Mouse (Mus musculus) frontal cortex, postnatal 10 days (tissue): ENCODE measurements around the gene Rbpj.
"Not testable (repeated sequence)": the region's sequence is repeated elsewhere in the genome, so short reads cannot be mapped to it uniquely, and the experiment has no call there.

Experiments used
- DNase-seq, 2 experiments: peaks; one replicate each; pipeline ENCODE4 v3.0.0; 2022; ENCODE audit warnings: low spot score in 2 of 2, mixed read lengths in 1 of 2

Gene Rbpj

DNA sequence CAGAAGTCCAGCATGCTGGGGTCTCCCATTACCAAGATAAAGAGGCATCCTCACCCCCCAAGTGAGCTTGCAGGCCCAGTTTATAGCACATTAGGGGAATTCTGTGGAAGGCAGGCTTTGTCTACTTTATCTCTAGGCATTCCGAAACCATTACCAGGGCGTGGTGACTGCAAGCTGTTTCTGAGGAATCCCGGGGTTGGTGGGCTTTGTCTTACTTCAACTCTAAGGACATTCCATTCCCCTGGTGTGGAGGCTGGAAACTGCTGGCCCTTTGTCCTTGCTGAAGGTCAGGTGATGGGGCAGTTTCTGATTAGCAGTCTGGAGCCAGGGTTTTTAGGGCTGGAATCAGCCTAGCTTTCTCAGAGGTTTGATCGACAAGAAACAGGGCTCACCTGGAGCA, 205.6 kb downstream of the Rbpj start:
- no peak for DNase-seq

DNA sequence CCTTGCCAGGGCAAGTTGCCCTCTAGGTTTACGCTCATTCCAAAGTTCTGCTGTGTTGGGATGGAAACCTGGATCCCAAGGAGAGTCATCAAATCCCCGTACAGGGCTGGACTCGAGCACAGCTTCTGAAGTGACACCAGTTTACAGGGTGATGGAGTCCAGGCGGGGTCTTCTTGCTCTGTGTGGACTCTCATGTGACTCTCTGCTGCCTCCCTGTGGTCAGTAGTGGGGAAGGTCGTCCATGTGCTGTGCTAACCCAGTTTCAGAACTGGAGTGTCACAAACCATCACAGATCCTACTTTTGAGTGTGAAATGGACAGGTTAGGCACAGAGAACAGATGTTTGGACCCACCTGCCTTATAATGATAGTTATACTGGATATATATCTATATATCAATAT, 206.4 kb downstream of the Rbpj start:
- peak in 1 of 2 experiments; percentile 63 for DNase-seq

DNA sequence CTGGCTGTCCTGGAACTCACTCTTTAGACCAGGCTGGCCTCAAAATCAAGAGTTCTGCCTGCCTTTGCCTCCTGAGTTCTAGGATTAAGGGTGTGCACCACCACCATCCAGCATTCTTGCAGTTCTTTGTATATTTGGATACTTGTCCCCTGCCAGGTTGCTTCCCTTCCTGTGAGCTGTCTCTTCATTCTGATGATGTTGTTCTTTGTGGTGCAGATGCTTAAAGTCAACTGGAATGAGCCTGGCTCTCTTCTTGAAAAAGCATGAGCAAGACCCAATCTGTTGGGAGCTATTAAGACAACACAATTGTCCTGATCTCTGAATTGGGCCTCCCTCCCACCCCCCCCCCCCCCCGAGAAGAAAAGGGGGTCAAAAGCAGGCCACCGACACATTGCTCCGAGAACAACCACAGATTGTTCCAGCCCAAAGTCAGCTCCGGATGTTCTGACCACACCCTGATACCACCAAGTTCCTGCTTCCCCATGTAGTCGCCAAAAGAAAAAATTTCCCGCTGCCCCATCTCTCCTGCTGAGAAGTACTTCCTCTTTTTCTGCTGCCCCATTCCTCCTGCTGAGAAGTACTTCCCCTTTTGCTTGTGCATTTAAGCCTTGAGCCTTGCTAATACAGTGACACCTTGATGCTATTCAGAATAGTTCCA, 207.7 kb downstream of the Rbpj start:
- DNase-seq, result not testable (repeated sequence)

DNA sequence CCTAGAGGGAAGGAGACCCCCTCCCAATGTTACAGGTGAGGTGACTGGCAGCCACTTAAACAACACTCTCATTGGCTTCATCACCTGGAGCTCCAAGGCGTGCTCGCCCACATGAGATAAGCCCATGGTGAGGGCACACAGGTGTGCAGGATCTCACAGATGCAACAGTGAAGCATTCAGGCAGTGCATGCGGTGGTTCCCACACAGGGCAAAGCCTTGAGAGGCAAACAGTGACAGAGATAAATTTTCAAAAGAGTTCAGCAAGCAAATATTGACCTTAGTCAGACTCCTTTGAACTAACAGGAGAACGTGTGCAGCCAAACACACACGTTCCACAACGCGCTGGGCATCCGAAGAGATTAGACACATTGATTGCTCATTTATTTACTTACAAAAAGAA, 210.7 kb downstream of the Rbpj start:
- no peak for DNase-seq

DNA sequence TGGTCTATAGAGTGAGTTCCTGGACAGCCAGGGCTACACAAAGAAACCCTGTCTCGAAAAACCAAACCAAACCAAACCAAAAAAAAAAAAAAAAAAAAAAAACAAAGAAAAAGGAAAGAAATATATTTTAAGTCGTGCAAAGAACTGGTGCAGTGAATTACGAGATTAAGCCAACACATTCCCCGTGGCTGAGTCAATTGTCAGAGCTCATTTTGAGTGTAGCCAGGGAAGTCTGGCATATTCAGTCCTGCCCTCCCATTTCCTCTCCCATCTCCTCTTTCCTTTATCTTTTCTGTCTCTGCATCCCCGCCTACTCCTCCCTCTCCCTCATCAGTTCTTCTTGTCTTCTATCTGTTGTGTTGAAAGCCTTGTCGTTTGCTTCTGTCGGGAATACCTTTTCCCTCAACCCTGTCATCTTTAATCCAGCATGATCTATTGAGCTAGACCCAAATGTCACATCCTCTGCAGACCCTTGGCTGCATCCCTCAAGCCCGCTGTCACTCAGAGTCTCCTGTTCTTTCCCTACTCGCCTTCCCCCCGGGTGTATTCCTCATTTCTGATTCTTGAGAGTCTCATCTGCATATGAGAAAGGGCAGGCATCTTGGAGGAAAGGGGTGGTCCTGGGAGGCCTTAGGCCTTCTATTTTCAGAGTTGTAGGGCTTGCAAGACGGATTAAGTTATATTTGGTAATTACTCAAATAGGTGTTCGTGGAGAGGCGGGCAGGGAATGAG, 212.2 kb downstream of the Rbpj start:
- DNase-seq, result no peak

DNA sequence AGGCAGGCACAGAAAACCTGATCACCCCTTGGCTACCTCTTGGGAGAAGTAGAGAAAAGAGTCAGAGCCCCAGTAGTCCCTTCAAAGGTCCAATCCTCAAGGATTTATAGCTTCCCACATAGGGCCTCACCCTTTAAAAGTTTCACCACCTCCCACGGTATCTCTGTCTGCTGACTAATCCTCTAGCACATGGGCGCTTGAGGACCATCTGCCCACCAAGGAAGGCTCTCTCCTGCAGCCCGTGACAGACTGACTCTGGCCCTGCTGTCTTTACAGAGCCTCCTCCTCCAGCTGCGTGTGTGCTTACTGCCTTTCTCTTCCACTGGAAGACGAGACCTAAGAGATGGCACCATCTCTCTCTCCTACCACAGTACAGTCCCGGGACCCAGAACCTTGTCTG, 213.7 kb downstream of the Rbpj start:
- no peak for DNase-seq

DNA sequence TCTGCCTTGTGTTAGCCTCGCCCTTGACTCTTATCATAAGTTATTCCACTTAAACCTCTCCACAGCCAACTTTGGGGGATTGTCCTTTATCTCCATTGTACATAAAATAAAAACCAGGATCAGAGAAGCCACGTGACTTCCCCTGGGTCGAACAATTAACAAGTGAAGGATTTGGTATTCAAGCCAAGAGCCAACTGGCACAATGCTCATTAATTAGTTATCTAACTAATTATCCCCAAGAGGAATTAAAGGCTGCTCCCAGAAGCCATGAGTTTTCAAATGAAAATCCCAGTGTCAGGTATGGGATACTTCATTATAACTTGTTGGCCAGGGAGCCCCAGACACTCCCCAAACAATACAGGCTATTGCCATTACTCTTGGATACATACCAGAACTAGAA, 218.0 kb downstream of the Rbpj start:
- no peak for DNase-seq

DNA sequence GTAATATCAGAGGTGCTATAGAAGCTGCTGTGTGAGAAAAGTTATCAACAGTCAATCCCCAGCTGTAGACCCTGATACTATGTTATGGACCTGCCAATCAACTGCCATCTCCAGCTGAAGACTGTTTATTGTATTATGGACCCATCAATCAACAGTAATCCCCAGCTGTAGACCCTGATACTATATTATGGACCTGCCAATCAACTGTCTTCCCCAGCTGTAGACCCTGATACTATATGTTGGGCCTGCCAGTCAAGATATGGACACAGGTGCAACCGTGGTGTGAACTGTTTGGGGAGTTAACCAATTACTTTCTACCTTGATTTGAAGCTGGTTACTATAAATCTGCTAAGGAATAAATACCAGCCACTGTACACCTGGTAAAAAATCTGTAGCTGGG, 218.5 kb downstream of the Rbpj start:
- DNase-seq, result no peak

DNA sequence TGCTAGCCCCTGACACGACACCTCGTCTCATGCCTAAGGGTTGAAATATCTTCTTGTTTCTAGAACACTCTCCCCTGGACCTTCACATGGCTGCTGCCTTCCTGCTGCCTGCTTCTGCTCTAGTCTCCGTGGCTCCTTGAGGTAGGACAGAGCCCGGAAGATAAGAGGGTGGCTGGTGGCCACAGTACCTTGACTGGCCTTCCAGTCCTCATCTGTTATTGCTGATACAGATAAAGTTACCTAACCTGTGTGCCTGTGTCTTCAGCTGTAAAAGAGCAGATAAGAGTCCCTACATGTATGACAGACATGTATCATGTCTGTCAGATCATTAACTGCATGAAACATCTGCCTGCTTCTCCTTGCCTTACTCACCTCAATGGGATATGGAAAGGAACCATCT, 219.7 kb downstream of the Rbpj start:
- no peak for DNase-seq

DNA sequence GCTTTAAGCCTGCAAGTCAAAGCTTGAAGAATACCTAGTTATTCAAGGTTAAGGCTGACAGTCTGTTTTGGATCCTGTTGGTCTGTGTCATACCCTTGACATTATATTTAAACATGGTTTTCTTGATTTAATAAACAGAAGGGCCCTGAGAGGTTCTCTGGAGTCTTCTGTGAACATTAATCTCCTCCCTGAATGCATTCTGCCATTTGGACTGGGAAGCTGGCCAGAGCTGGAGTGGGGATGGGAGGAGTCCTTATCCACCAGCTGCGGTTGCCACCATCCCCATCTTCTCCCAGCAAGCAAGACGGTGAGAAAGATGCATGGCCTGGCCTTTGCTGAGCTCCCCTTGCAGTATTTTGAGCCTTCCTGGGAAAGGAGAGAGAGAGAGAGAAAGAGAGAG, 220.4 kb downstream of the Rbpj start:
- DNase-seq, result no peak

DNA sequence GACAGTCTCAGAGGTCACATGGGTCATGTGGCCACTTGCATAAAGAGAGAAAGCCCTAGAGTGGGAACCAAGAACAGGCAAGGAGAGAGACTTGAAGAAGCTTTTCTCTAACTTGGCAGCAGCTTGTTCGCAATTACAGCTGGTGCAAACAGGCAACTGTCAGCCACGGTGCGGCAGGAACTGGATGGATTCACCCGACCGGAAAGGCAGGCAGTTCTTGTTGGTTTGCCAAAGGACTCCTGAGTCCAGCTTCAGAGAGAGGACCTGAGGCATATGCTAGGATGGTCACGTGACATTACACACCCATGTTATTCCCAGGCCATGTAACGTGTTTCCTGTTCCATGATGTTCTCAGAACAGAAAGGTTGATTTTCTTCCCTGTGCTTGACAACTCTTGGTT, 222.4 kb downstream of the Rbpj start:
- DNase-seq, result no peak

DNA sequence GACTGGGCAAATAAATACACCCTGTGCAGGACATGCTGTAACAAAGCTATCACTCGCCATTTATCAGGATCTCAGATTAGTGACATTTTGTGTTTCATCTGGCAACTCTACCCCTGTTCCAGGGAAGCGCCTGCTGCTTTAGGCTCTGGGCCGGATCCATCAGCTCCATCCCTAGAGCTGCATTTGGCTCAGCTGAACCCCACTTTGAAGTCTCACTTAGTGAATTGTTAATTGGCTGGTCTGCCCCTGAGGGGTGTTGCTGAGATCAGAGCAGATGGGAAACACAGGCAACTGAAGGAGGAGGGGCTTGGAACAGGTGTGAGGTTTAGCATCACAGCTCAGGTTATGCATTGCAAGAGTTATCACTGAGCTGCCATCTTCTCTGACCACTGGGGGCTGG, 225.6 kb downstream of the Rbpj start:
- no peak for DNase-seq

DNA sequence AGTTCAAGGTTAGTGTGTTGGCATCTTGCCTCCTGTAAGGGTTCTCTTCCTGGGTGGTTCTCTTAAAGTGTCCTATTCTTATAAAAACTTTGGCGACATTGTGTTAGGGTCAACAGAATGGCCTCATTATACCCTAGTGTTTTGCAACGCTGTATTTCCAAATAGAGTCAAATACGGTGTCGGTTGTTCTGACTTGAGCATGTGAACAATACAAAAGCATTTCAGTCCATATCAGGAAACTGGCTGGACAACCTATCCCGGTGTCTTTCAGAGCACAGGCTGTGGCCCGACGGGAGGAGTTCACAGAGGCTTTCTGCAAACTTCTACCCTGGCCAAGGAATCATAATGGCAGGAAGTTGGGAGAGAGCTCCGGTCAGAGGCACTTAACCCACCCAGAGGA, 226.1 kb downstream of the Rbpj start:
- DNase-seq, result no peak

DNA sequence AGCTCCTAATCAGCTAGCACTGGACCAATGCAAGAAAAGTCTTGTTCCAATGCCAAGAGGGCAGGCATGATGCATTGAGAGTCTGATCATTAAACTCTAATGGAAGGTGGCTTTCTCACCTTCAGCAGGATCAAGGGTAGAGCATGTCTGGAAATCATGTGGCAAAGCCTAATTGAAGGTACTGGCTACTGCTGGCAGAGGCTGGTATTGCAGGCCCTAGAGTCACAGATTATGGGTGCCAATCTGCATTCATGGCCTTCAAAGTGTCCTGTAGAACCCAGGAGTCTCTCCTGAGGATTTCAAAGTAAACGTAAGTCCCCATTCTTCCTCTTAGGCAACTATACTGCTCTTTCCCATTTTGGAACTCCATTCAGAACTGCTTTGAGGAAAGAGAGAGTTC, 226.7 kb downstream of the Rbpj start:
- DNase-seq, result no peak

DNA sequence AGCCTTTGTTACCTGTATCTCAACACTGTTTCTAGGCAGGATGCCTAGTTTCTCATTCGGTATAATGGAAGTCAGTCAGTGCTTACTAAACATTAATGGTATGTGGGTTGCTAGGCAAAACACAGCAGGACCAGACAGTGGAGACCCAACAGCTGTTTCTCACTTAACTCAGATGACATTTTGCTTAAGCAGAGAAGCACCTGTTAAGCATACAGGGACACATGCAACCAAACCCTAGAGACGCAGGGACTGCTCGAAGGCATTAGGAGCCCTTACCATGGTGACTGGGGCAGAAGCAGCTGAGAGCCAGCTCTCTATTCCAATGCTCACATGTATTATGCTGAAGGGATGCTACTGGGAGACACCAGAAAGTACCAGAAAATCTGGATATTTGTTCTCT, 230.7 kb downstream of the Rbpj start:
- DNase-seq, result no peak

DNA sequence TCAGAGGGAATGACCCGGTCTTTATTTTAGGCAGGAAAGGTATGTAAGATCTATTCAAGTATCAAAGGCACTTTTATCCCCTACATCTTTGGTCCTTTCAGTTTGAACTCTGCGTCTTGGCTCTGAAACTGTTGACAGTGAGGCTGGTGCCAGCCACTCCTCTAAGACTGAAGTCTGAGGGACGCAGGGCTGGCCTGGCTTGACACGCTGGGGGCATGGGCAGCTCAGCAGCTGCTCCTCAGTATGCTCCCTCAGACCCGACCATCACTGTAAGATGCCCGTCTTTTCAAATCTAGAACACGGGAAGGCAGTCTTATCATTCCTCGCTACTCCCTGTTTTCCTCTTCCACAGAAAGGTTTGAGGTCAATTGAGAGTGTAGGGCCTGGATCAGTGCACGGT, 231.8 kb downstream of the Rbpj start:
- DNase-seq, result no peak

DNA sequence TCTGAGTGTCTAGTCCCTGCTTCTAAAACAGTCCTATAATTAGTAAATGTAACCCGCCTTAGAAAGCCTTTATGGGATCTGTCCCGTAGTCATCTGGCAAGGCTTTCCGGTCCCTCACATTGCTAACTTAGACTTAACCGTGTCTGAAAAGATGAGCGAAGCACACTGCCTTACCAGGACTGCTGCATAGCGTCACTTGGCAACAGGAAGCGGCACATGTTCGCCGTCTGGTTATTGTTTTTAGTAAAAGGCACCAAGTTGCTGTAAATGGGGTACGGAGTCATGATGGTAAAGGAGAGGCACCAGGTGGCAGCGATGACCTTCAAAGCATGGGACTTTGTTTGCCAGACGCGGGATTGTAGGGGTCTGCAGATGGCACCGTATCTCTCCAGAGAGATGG, 236.7 kb downstream of the Rbpj start:
- no peak for DNase-seq
